14 mouse cellular contexts compared by ENCODE assay signal in the genomic region with DNA sequence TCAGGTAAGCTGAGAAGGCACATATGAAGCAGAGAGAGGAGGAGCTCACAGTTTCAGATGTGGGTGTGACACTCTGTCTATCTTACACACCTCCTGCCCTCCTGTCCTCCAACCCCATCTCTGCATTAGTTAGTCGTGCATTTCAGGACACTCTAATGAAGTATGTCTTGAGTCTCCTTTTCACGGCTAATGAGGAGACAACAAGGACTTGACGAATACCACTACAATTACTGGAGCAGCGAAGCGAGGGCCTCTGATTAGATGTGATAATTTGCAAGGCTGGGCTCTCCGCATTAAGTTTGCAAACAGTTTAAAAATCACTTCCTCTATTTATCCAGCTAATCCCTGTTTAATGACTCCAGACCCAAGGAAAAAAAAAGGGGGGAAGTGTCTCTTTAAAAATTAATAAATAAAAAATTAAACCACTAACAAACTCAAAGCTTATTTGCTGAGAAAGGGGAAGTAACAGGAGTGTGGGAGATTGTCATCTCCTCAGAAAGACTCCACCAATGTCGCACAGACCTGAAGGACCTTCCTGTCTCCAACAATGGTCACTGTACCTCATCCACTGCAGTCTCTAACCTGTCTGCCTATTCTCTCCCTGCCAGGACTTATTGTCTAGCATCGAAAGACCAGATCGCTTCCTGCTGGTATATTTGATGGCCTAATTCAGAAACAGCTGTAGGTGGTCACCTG.
DNase-seq lines count a peak whose midpoint lies in the region; ATAC-seq lines count a peak whose summit lies in the region.
"Had no signal": no experiment of that assay in that cellular context is flagged by ENCODE, and none has a peak within 500 bp of the region (broad histone marks: within the 10 kb centered on the region; RNA-seq: fewer than 3 reads in every experiment).

No protein-coding gene starts in this region.

- H3K9me3 ChIP-seq in forebrain, embryonic 10.5 days, result peaks cover 4% of the 10 kb centered on the region; the same call in 1 of the 2 replicates
- H3K9me3 ChIP-seq in forebrain, embryonic 15.5 days, result no peaks in the 10 kb centered on the region
- no peaks in the 10 kb centered on the region for H3K9me3 ChIP-seq in neural tube, embryonic 15.5 days (replicated peaks)
- no peaks in the 10 kb centered on the region for H3K9me3 ChIP-seq in limb, embryonic 10.5 days (replicated peaks)
- H3K9me3 ChIP-seq in stomach, embryonic 14.5 days (ENCODE audit: control insufficient read depth, low read depth, low read length), result no peaks in the 10 kb centered on the region
- H3K9me3 ChIP-seq: limb, embryonic 15.5 days had no signal

- 25% methylated on average over 9 of the region's 9 CpGs for WGBS in forebrain, embryonic 10.5 days
- 11% methylated on average over 9 of the region's 9 CpGs for WGBS in forebrain, embryonic 15.5 days
- 39% methylated on average over 9 of the region's 9 CpGs for WGBS in neural tube, embryonic 15.5 days
- WGBS in limb, embryonic 10.5 days, result 48% methylated on average over 9 of the region's 9 CpGs
- WGBS in stomach, embryonic 14.5 days, result 49% methylated on average over 9 of the region's 9 CpGs

- 0 out of 2 replicates have a peak overlapping the region, but pooled peaks have one; percentile 53 for H3K27ac ChIP-seq in forebrain, embryonic 10.5 days
- H3K27ac ChIP-seq in forebrain, embryonic 15.5 days (replicated peaks), result no peak overlapping the region
- H3K27ac ChIP-seq in neural tube, embryonic 15.5 days (replicated peaks), result no peak overlapping the region
- peak overlapping the region; percentile 39; the same call in 1 of the 2 replicates for H3K27ac ChIP-seq in limb, embryonic 10.5 days
- no peak overlapping the region for H3K27ac ChIP-seq in stomach, embryonic 14.5 days (ENCODE audit: low read length)
- H3K27ac ChIP-seq: limb, embryonic 15.5 days had no signal

- no peak overlapping the region for H3K4me3 ChIP-seq in forebrain, embryonic 10.5 days
- H3K4me3 ChIP-seq in forebrain, embryonic 15.5 days, result no peak overlapping the region; the same call in 1 of the 2 replicates
- no peak overlapping the region for H3K4me3 ChIP-seq in neural tube, embryonic 15.5 days (replicated peaks)
- H3K4me3 ChIP-seq in limb, embryonic 10.5 days, result no peak overlapping the region
- H3K4me3 ChIP-seq in stomach, embryonic 14.5 days (ENCODE audit: low read depth, low read length), result no peak overlapping the region
- H3K4me3 ChIP-seq: limb, embryonic 15.5 days; myocyte had no signal

- no peaks in the 10 kb centered on the region for H3K36me3 ChIP-seq in forebrain, embryonic 10.5 days (replicated peaks)
- no peaks in the 10 kb centered on the region for H3K36me3 ChIP-seq in forebrain, embryonic 15.5 days
- H3K36me3 ChIP-seq in neural tube, embryonic 15.5 days, result no peaks in the 10 kb centered on the region
- no peaks in the 10 kb centered on the region for H3K36me3 ChIP-seq in limb, embryonic 10.5 days
- no peaks in the 10 kb centered on the region for H3K36me3 ChIP-seq in stomach, embryonic 14.5 days (ENCODE audit: control insufficient read depth, insufficient read depth, low read length)
- H3K36me3 ChIP-seq: limb, embryonic 15.5 days had no signal

- no peak for DNase-seq in forebrain, embryonic 10.5 days (ENCODE audit: extremely low spot score, low spot score)
- no peak for DNase-seq in neural tube, embryonic 10.5 days (ENCODE audit: extremely low spot score, low spot score)
- no peak for DNase-seq in limb, embryonic 10.5 days (ENCODE audit: low spot score)
- DNase-seq in right cerebral cortex, postnatal 36 days (ENCODE audit: low spot score in 2 of 2), result no peak
- no peak for DNase-seq in right cerebral cortex, postnatal 10 days (ENCODE audit: low spot score in 2 of 2)
- DNase-seq: embryo, embryonic 11 days; heart, postnatal 10 days; kidney, adult 9 months; thymus, postnatal 4 days had no signal

- H3K4me1 ChIP-seq in forebrain, embryonic 10.5 days, result peaks cover 41% of the 10 kb centered on the region
- peaks cover 18% of the 10 kb centered on the region for H3K4me1 ChIP-seq in forebrain, embryonic 15.5 days
- peaks cover 20% of the 10 kb centered on the region for H3K4me1 ChIP-seq in neural tube, embryonic 15.5 days
- H3K4me1 ChIP-seq in limb, embryonic 10.5 days, result peaks cover 42% of the 10 kb centered on the region
- peaks cover 7% of the 10 kb centered on the region; the same call in 1 of the 2 replicates for H3K4me1 ChIP-seq in stomach, embryonic 14.5 days (ENCODE audit: control insufficient read depth, insufficient read depth, low read length)

- ATAC-seq in forebrain, embryonic 15.5 days (replicated peaks), result no peak
- ATAC-seq in neural tube, embryonic 15.5 days (ENCODE audit: low FRiP score), result no peak
- ATAC-seq in stomach, embryonic 14.5 days (ENCODE audit: insufficient number of reproducible peaks, insufficient read depth, low FRiP score, low read depth), result no peak

- H3K4me2 ChIP-seq in forebrain, embryonic 15.5 days (replicated peaks), result no peak overlapping the region
- H3K4me2 ChIP-seq in neural tube, embryonic 15.5 days, result peak overlapping the region; percentile 38
- H3K4me2 ChIP-seq in stomach, embryonic 14.5 days (replicated peaks; ENCODE audit: low read depth, low read length), result 0 out of 2 replicates have a peak overlapping the region, but pooled peaks have one; percentile 10
- H3K4me2 ChIP-seq: limb, embryonic 15.5 days had no signal

- H3K27me3 ChIP-seq in forebrain, embryonic 10.5 days (ENCODE audit: poor library complexity, severe bottlenecking), result peaks cover 83% of the 10 kb centered on the region
- H3K27me3 ChIP-seq in forebrain, embryonic 15.5 days, result no peaks in the 10 kb centered on the region
- no peaks in the 10 kb centered on the region for H3K27me3 ChIP-seq in neural tube, embryonic 15.5 days (replicated peaks)
- H3K27me3 ChIP-seq in limb, embryonic 10.5 days (ENCODE audit: low read depth, poor library complexity, severe bottlenecking), result no peaks in the 10 kb centered on the region
- H3K27me3 ChIP-seq in stomach, embryonic 14.5 days (ENCODE audit: control insufficient read depth, insufficient read depth, low read length), result no peaks in the 10 kb centered on the region
- H3K27me3 ChIP-seq: limb, embryonic 15.5 days had no signal

- H3K9ac ChIP-seq in forebrain, embryonic 15.5 days (replicated peaks), result no peak overlapping the region
- H3K9ac ChIP-seq in neural tube, embryonic 15.5 days (replicated peaks), result no peak overlapping the region
- H3K9ac ChIP-seq in stomach, embryonic 14.5 days (replicated peaks; ENCODE audit: low read depth, low read length), result no peak overlapping the region
- H3K9ac ChIP-seq: limb, embryonic 15.5 days had no signal

Comparison
In these comparisons a context has a peak if more than half of its experiments do, and no peak if none do; other contexts are left out.
1. H3K27ac ChIP-seq: peak in forebrain, embryonic 10.5 days (single experiment) and limb, embryonic 10.5 days (single experiment); none in forebrain, embryonic 15.5 days (single experiment), neural tube, embryonic 15.5 days (single experiment) and stomach, embryonic 14.5 days (single experiment).